Mouse (Mus musculus) bone marrow, adult 2 months (tissue): ENCODE measurements at regions not wholly inside any gene's neighbourhood (a gene's known extent, or its start where the extent isn't known, plus 50 kb on each side); places are given as distances from the start of the nearest gene placed in this dataset.

Experiments used
- CTCF ChIP-seq: fragments of 200-500 bp; IDR thresholded peaks from 2 replicates; pipeline ENCODE4 v1.5.1; 2011; ENCODE audit warnings: low read length, control low read depth; ENCODE audit not compliant: control insufficient read depth, insufficient read depth
- POLR2A ChIP-seq: fragments of 200-500 bp; IDR thresholded peaks from 2 replicates; pipeline ENCODE4 v1.6.1; 2011; ENCODE audit warnings: low read depth, mild to moderate bottlenecking, control low read depth, low read length, borderline replicate concordance; ENCODE audit not compliant: control insufficient read depth

GRCm38 (mm10) chr2:115375336-115375735 is 206.2 kb upstream of the BC052040 start:
- no peak for TF ChIP-seq CTCF
- TF ChIP-seq POLR2A = no peak
